Mouse (Mus musculus) induced T-regulatory cell, adult 2 months (primary cell): ENCODE results near the gene Sgms1.

Experiments
- DNase-seq: peaks from one replicate; pipeline ENCODE4 v3.0.0-alpha.2; 2012; ENCODE audit warnings: low read depth

Sgms1 gene

GRCm38 (mm10) chr19:32269141-32269843, 120.2 kb downstream of the Sgms1 start:
- no peak for DNase-seq

- DNase-seq = peak; percentile 73
Observed at GRCm38 (mm10) chr19:32268562-32268961, 121.0 kb downstream of the Sgms1 start.

- DNase-seq = peak; percentile 85
Observed at GRCm38 (mm10) chr19:32266385-32267252, 122.9 kb downstream of the Sgms1 start.

GRCm38 (mm10) chr19:32263753-32264152, 125.8 kb downstream of the Sgms1 start:
- DNase-seq = peak; percentile 77

- DNase-seq = peak; percentile 88
Observed at GRCm38 (mm10) chr19:32262805-32263572, 126.5 kb downstream of the Sgms1 start.

- no peak for DNase-seq
Observed at GRCm38 (mm10) chr19:32260869-32261688, 128.4 kb downstream of the Sgms1 start.

GRCm38 (mm10) chr19:32259830-32260229, 129.7 kb downstream of the Sgms1 start:
- peak; percentile 41 for DNase-seq

GRCm38 (mm10) chr19:32259048-32259447, 130.5 kb downstream of the Sgms1 start:
- no peak for DNase-seq

- DNase-seq = peak; percentile 86
Observed at GRCm38 (mm10) chr19:32258146-32258545, 131.4 kb downstream of the Sgms1 start.

- peak; percentile 64 for DNase-seq
Observed at GRCm38 (mm10) chr19:32257616-32258015, 131.9 kb downstream of the Sgms1 start.

GRCm38 (mm10) chr19:32256706-32257415, 132.7 kb downstream of the Sgms1 start:
- peak; percentile 84 for DNase-seq

- DNase-seq = peak; percentile 50
Observed at GRCm38 (mm10) chr19:32255429-32256185, 133.9 kb downstream of the Sgms1 start.

GRCm38 (mm10) chr19:32254739-32255344, 134.7 kb downstream of the Sgms1 start:
- DNase-seq = peak; percentile 92

GRCm38 (mm10) chr19:32254204-32254603, 135.3 kb downstream of the Sgms1 start:
- no peak for DNase-seq

GRCm38 (mm10) chr19:32252987-32253386, 136.5 kb downstream of the Sgms1 start:
- DNase-seq = peak; percentile 53

- no peak for DNase-seq
Observed at GRCm38 (mm10) chr19:32252451-32252850, 137.1 kb downstream of the Sgms1 start.

GRCm38 (mm10) chr19:32249181-32250130, 140.1 kb downstream of the Sgms1 start:
- no peak for DNase-seq

- no peak for DNase-seq
Observed at GRCm38 (mm10) chr19:32244881-32245280, 144.6 kb downstream of the Sgms1 start.
